ENCODE assay signal across 8 mouse cellular contexts in the genomic region with DNA sequence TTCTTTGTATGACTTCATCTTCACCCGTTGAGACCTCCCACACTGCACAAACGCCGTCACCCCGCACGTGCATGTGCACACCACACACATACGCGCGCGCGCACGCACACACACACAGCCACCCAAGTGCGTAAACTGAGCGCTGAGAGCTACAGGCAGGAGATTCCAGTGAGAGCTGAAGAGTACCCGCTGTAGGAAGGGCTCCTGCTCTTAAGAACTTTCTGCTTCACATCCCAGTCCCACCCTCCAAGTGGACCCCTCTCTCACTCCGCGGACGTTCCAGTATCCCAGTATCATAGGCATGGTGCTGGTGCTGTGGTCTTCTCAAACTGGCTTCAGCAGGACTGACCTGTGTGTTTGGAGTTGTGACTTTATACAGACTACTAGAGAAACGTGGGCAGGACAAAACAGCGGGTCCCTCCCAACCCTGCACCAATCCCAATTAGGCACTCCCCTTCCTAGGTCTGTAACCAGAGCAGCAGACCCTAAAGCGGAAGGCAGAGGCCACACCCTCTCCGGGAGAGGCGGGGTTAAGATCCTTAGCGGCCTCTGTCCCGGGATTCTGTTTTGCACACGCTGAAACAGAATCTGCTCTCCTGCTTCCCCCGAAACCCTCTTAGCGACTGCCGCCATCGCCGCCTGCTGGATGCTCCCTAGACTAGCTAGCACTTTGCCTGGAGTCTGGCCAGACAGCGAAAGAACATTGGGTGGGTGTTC. TPM values are rescaled to one million over a fixed set of nuclear protein-coding genes. Genes with fewer than 3 reads are reported as not detected.
DNase-seq lines count a peak whose midpoint lies in the region; ATAC-seq and TF ChIP-seq lines count a peak whose summit lies in the region.

Gstm1 (minus strand) TSS at position 501 of the 717 bp plus-strand sequence.

- no peak for ATAC-seq in erythroid progenitor cell, adult 5-6 weeks (replicated peaks; ENCODE audit: low FRiP score, poor library complexity, severe bottlenecking)
- peak; percentile 96 for ATAC-seq in heart, embryonic 12.5 days (ENCODE audit: insufficient number of reproducible peaks, low FRiP score)
- ATAC-seq in kidney, postnatal 0 days (replicated peaks; ENCODE audit: low FRiP score, low read depth) = peak; percentile 99
- peak; percentile 96 for ATAC-seq in liver, embryonic 11.5 days (replicated peaks; ENCODE audit: low FRiP score)
- ATAC-seq in stomach, embryonic 14.5 days (ENCODE audit: insufficient number of reproducible peaks, insufficient read depth, low FRiP score, low read depth) = peak; percentile 99

- H3K9ac ChIP-seq in heart, embryonic 12.5 days = peak within 1 kb of the TSS; percentile 59
- peak within 1 kb of the TSS; percentile 60 for H3K9ac ChIP-seq in kidney, postnatal 0 days (ENCODE audit: low read depth, low read length)
- H3K9ac ChIP-seq in liver, embryonic 11.5 days (ENCODE audit: low read depth, low read length) = peak within 1 kb of the TSS; percentile 55
- H3K9ac ChIP-seq in stomach, embryonic 14.5 days (replicated peaks; ENCODE audit: low read depth, low read length) = peak within 1 kb of the TSS; percentile 32; the same call in 1 of the 2 replicates

- no peaks in the 10 kb centered on the region for H3K9me3 ChIP-seq in heart, embryonic 12.5 days (replicated peaks)
- H3K9me3 ChIP-seq in kidney, postnatal 0 days (replicated peaks; ENCODE audit: low read length) = no peaks in the 10 kb centered on the region
- H3K9me3 ChIP-seq in liver, embryonic 11.5 days (ENCODE audit: control insufficient read depth, low read length) = no peaks in the 10 kb centered on the region
- no peaks in the 10 kb centered on the region for H3K9me3 ChIP-seq in stomach, embryonic 14.5 days (ENCODE audit: control insufficient read depth, low read depth, low read length)

- peak; percentile 69 to 70 for DNase-seq in B cell, adult 2 months
- peak; percentile 97 for DNase-seq in brain, embryonic 14.5 days (ENCODE audit: low read depth)
- peak; percentile 100 for DNase-seq in kidney, postnatal 0 days (ENCODE audit: low spot score)
- DNase-seq in liver, embryonic 11.5 days (ENCODE audit: low spot score) = peak; percentile 88
- peak; percentile 71 for DNase-seq in naive thymus-derived CD4-positive, alpha-beta T cell, adult 2 months (ENCODE audit: low read depth)

- H3K4me1 ChIP-seq in heart, embryonic 12.5 days (replicated peaks) = peaks cover 39% of the 10 kb centered on the region
- peaks cover 17% of the 10 kb centered on the region for H3K4me1 ChIP-seq in kidney, postnatal 0 days (replicated peaks; ENCODE audit: insufficient read depth, low read length)
- peaks cover 10% of the 10 kb centered on the region for H3K4me1 ChIP-seq in liver, embryonic 11.5 days (replicated peaks; ENCODE audit: control insufficient read depth, insufficient read depth, low read length)
- peaks cover 3% of the 10 kb centered on the region; the same call in 1 of the 2 replicates for H3K4me1 ChIP-seq in stomach, embryonic 14.5 days (ENCODE audit: control insufficient read depth, insufficient read depth, low read length)

- H3K27ac ChIP-seq in heart, embryonic 12.5 days (ENCODE audit: poor library complexity, severe bottlenecking) = peak within 1 kb of the TSS; percentile 81
- peak within 1 kb of the TSS; percentile 94 for H3K27ac ChIP-seq in kidney, postnatal 0 days
- peak within 1 kb of the TSS; percentile 45 for H3K27ac ChIP-seq in liver, embryonic 11.5 days (ENCODE audit: low read depth, low read length)
- peak within 1 kb of the TSS; percentile 81 for H3K27ac ChIP-seq in stomach, embryonic 14.5 days (ENCODE audit: low read length)

- peak within 1 kb of the TSS; percentile 72 for H3K4me2 ChIP-seq in heart, embryonic 12.5 days
- peak within 1 kb of the TSS; percentile 64 for H3K4me2 ChIP-seq in kidney, postnatal 0 days (ENCODE audit: low read length)
- peak within 1 kb of the TSS; percentile 67 for H3K4me2 ChIP-seq in liver, embryonic 11.5 days
- peak within 1 kb of the TSS; percentile 66 for H3K4me2 ChIP-seq in stomach, embryonic 14.5 days (replicated peaks; ENCODE audit: low read depth, low read length)

- peak; percentile 93 for TF ChIP-seq CTCF in brain, embryonic 14.5 days (IDR thresholded peaks at IDR 0.05; ENCODE audit: borderline replicate concordance, extremely low read depth, insufficient read depth, insufficient read length)
- peak; percentile 96 for TF ChIP-seq CTCF in kidney, postnatal 0 days (IDR thresholded peaks at IDR 0.05; ENCODE audit: low read depth)

- no peak for TF ChIP-seq POLR2A in brain, embryonic 14.5 days (IDR thresholded peaks at IDR 0.05; ENCODE audit: borderline replicate concordance, extremely low read depth, insufficient read depth, insufficient read length, poor library complexity, severe bottlenecking)

- H3K36me3 ChIP-seq in heart, embryonic 12.5 days = no peaks in the 10 kb centered on the region
- no peaks in the 10 kb centered on the region for H3K36me3 ChIP-seq in kidney, postnatal 0 days (ENCODE audit: insufficient read depth, low read length)
- no peaks in the 10 kb centered on the region for H3K36me3 ChIP-seq in liver, embryonic 11.5 days (ENCODE audit: control insufficient read depth, insufficient read depth, low read length)
- no peaks in the 10 kb centered on the region for H3K36me3 ChIP-seq in stomach, embryonic 14.5 days (ENCODE audit: control insufficient read depth, insufficient read depth, low read length)

- H3K4me3 ChIP-seq in heart, embryonic 12.5 days = peak within 1 kb of the TSS; percentile 43
- peak within 1 kb of the TSS; percentile 36 for H3K4me3 ChIP-seq in kidney, postnatal 0 days (replicated peaks; ENCODE audit: low read depth, low read length)
- peak within 1 kb of the TSS; percentile 45 for H3K4me3 ChIP-seq in liver, embryonic 11.5 days (ENCODE audit: low read depth, low read length)
- H3K4me3 ChIP-seq in stomach, embryonic 14.5 days (ENCODE audit: low read depth, low read length) = peak within 1 kb of the TSS; percentile 35

- whole genome bisulfite sequencing in heart, embryonic 12.5 days = under 1% methylated on average over 31 of the region's 31 CpGs
- WGBS in kidney, postnatal 0 days = under 1% methylated on average over 31 of the region's 31 CpGs
- WGBS in liver, embryonic 11.5 days = under 1% methylated on average over 31 of the region's 31 CpGs
- WGBS in stomach, embryonic 14.5 days = 0% methylated on average over 31 of the region's 31 CpGs

- H3K27me3 ChIP-seq in heart, embryonic 12.5 days (replicated peaks) = peaks cover 9% of the 10 kb centered on the region
- H3K27me3 ChIP-seq in kidney, postnatal 0 days (ENCODE audit: insufficient read depth, low read length) = no peaks in the 10 kb centered on the region
- no peaks in the 10 kb centered on the region for H3K27me3 ChIP-seq in liver, embryonic 11.5 days (replicated peaks; ENCODE audit: control insufficient read depth, insufficient read depth, low read length)
- no peaks in the 10 kb centered on the region for H3K27me3 ChIP-seq in stomach, embryonic 14.5 days (ENCODE audit: control insufficient read depth, insufficient read depth, low read length)

RNA-seq across cellular contexts. Expression of gene Gstm1, which starts in this region (rescaled TPM):
- polyA plus RNA-seq in brain, embryonic 14.5 days (2012; rRNA removed) = 33.4 and 38.5 TPM in 2 replicates
- 114 and 170 TPM in 2 replicates for total RNA-seq in erythroid progenitor cell, adult 5-6 weeks (2015; ENCODE audit: low replicate concordance)
- 29.0 and 44.4 TPM in 2 replicates for total RNA-seq in erythroid progenitor cell, adult 5-6 weeks (2017; ENCODE audit: low replicate concordance)
- 28.2 and 35.6 TPM in 2 replicates for polyA plus RNA-seq in heart, embryonic 12.5 days (2016; fragmentation: Nextera tagmentation; extraction: Ambion mirVana)
- polyA plus RNA-seq in kidney, postnatal 0 days (2015; fragmentation: Nextera tagmentation; extraction: Ambion mirVana) = 177 and 224 TPM in 2 replicates
- polyA plus RNA-seq in liver, embryonic 11.5 days (2014; fragmentation: Nextera tagmentation; extraction: Ambion mirVana) = 244 and 267 TPM in 2 replicates
- 320 and 324 TPM in 2 replicates for polyA plus RNA-seq in stomach, embryonic 14.5 days (2014; fragmentation: Nextera tagmentation; extraction: Ambion mirVana)
